Mouse (Mus musculus): ENCODE data around the gene Tshz2. TPM values are rescaled to one million over a fixed set of nuclear protein-coding genes. Genes with fewer than 3 reads are reported as not detected.

Tshz2 gene
- polyA plus RNA-seq, 1 experiment = 5.8 TPM

DNA sequence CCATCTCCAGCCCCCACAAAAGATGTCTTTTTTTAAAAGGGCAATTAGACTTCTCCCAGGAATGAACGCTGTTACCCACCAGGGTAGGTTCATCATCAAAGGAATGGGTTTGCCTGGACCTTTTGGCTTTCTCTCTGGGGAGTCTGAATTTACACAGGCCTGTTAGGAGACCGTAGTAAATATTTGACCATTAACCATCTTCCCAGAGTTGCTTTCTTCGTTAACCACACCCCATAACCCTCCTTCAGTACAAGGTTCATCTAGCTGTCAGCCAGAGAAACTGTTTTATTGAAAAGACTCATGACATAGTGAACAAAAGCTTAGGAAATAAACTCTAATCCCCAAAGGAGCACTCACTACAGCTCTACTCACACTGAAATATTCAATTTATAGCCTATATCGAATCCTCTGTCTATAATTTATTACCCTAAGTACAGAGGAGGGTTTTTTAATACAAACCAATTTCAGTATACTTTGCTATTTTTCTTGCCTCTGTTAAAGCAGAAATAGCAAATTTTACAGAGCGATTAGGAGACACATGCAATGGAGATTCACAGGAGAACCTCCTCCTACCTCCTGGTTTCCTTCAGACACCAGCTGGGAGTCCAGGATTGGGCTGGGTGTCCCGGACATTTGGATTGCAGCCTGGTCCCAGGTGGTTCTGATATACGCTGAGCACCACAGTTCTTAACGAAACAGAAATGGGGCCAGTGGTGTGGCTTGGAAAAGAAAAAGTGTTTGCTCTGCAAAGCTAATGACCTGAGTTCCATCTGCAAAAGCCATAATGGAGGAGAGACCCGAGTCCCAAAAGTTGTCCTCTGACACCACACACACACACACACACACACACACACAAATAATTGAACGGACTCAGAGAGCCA lies 459.0 kb downstream of the Tshz2 start:
- Histone ChIP-seq H3K27me3 (ENCODE audit: control insufficient read depth, insufficient read depth, low read length) (no peaks in the 10 kb centered on the region), H3K4me3 (ENCODE audit: extremely low read depth, insufficient read depth, insufficient read length) (no peak overlapping the region), H3K27ac (ENCODE audit: insufficient read depth, low read length) (no peak overlapping the region), H3K36me3 (ENCODE audit: control insufficient read depth, insufficient read depth, low read length) (no peaks in the 10 kb centered on the region), H3K4me1 (ENCODE audit: control insufficient read depth, insufficient read depth, insufficient read length) (no peaks in the 10 kb centered on the region)
- no peak for DNase-seq (ENCODE audit: low read depth in 1 of 2, low spot score in 2 of 2)
- 84% methylated on average over 10 of the region's 10 CpGs for WGBS
- no peak for TF ChIP-seq CTCF (IDR thresholded peaks at IDR 0.05; ENCODE audit: extremely low read depth, insufficient read depth, insufficient read length, insufficient replicate concordance)
- no peak for TF ChIP-seq POLR2A (IDR thresholded peaks at IDR 0.05; ENCODE audit: low read depth, low read length)

DNA sequence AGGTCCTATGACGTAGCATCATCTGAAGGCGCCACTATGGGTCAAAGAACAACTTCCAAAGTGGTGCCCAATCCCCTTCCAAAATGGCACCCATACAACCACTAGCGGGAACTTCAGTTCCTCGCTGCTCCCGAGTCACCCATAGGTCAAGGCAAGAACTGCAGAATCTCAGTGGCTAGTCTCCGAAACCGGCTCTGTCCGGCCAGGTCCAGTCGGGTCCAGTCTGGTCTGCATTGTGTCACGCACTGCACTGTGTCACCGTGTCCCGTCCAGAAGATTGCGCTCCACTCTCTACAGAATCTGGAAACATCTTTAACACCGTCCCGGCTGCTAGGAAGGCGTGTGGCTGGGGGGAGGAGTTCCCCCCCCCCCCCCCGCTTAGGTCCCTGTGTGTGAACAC lies 461.4 kb downstream of the Tshz2 start:
- no peak for DNase-seq (ENCODE audit: low read depth in 1 of 2, low spot score in 2 of 2)
- WGBS = 93% methylated on average over 17 of the region's 17 CpGs
- no peaks in the 10 kb centered on the region for H3K27me3 ChIP-seq (ENCODE audit: control insufficient read depth, insufficient read depth, low read length)
- no peak overlapping the region for H3K27ac ChIP-seq (ENCODE audit: insufficient read depth, low read length)
- H3K4me1 ChIP-seq (ENCODE audit: control insufficient read depth, insufficient read depth, insufficient read length) = no peaks in the 10 kb centered on the region
- H3K4me3 ChIP-seq (ENCODE audit: extremely low read depth, insufficient read depth, insufficient read length) = no peak overlapping the region
- H3K36me3 ChIP-seq (ENCODE audit: control insufficient read depth, insufficient read depth, low read length) = no peaks in the 10 kb centered on the region
- no peak for TF ChIP-seq POLR2A (IDR thresholded peaks at IDR 0.05; ENCODE audit: low read depth, low read length)
- TF ChIP-seq CTCF (IDR thresholded peaks at IDR 0.05; ENCODE audit: extremely low read depth, insufficient read depth, insufficient read length, insufficient replicate concordance) = no peak

DNA sequence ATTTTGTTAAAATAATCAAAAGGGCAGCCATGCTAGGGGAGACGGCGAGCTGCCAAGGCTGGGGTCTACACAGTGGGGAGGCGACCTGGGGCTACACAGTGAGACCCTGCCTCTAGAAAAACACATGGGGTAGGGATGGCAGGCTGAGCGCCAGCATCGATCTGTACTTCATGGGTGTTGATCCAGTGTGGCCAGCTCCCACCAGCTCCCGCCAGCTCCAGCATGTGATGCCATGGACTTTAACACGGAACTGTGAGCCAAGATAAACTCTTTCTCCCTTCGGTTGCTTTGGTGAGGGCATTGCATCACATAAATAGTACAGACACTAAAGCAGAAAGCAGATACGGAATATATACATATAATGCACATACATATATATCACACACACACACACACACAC lies 462.1 kb downstream of the Tshz2 start:
- Histone ChIP-seq H3K27ac (ENCODE audit: insufficient read depth, low read length) (no peak overlapping the region), H3K27me3 (ENCODE audit: control insufficient read depth, insufficient read depth, low read length) (no peaks in the 10 kb centered on the region), H3K4me3 (ENCODE audit: extremely low read depth, insufficient read depth, insufficient read length) (no peak overlapping the region), H3K4me1 (ENCODE audit: control insufficient read depth, insufficient read depth, insufficient read length) (no peaks in the 10 kb centered on the region), H3K36me3 (ENCODE audit: control insufficient read depth, insufficient read depth, low read length) (no peaks in the 10 kb centered on the region)
- TF ChIP-seq POLR2A (IDR thresholded peaks at IDR 0.05; ENCODE audit: low read depth, low read length) (no peak), CTCF (IDR thresholded peaks at IDR 0.05; ENCODE audit: extremely low read depth, insufficient read depth, insufficient read length, insufficient replicate concordance) (no peak)
- 95% methylated on average over 9 of the region's 9 CpGs for WGBS
- no peak for DNase-seq (ENCODE audit: low read depth in 1 of 2, low spot score in 2 of 2)

DNA sequence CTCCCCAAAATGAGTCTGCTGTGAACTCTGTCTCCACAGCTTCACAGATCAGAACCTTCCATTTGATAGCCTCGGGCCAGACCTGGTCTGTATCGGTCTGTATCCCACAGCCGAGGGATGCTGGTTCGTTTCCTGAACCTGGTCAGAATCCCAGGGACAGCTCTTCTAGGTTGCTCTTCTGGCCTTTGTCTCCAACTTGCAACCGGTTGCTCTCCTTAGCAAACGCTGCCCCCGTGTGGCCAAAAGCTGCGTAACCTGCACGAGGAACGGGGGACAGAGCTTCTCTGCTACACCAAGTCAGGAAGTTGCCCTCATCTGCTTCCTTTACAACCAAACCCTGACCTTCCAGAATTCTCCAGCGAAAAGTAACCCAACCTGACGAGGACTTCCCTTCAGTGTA lies 468.3 kb downstream of the Tshz2 start:
- peak; percentile 54 to 89 for DNase-seq (ENCODE audit: low read depth in 1 of 2, low spot score in 2 of 2)
- Histone ChIP-seq H3K36me3 (ENCODE audit: control insufficient read depth, insufficient read depth, low read length) (no peaks in the 10 kb centered on the region), H3K4me1 (ENCODE audit: control insufficient read depth, insufficient read depth, insufficient read length) (peaks cover 4% of the 10 kb centered on the region; the same call in 1 of the 2 replicates), H3K27me3 (ENCODE audit: control insufficient read depth, insufficient read depth, low read length) (no peaks in the 10 kb centered on the region), H3K27ac (ENCODE audit: insufficient read depth, low read length) (no peak overlapping the region), H3K4me3 (ENCODE audit: extremely low read depth, insufficient read depth, insufficient read length) (no peak overlapping the region)
- TF ChIP-seq CTCF (IDR thresholded peaks at IDR 0.05; ENCODE audit: extremely low read depth, insufficient read depth, insufficient read length, insufficient replicate concordance) (peak; percentile 99), POLR2A (IDR thresholded peaks at IDR 0.05; ENCODE audit: low read depth, low read length) (no peak)
- 1% methylated on average over 12 of the region's 12 CpGs for WGBS

DNA sequence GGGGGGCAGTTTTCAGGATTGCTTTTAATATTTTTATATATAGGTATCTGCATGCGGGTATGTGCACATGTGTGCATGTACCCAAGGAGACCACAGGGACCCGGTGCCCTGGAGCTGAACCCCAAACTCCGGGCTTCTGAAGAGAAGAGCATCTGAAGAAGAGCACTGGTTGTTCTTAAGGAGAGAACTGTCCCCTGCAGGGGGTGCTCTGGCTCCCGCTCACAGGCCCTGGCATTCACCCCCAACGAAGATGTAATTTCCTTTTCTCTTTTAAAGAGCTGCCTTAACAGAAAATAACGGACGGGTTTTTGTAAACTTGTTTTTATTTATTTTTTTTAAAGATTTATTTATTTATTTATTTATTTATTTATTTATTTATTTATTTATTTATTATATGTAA lies 469.1 kb downstream of the Tshz2 start:
- Histone ChIP-seq H3K27me3 (ENCODE audit: control insufficient read depth, insufficient read depth, low read length) (no peaks in the 10 kb centered on the region), H3K4me3 (ENCODE audit: extremely low read depth, insufficient read depth, insufficient read length) (no peak overlapping the region), H3K36me3 (ENCODE audit: control insufficient read depth, insufficient read depth, low read length) (0 out of 2 replicates have a peak, but pooled peaks cover 2% of the 10 kb centered on the region), H3K4me1 (ENCODE audit: control insufficient read depth, insufficient read depth, insufficient read length) (peaks cover 4% of the 10 kb centered on the region; the same call in 1 of the 2 replicates), H3K27ac (ENCODE audit: insufficient read depth, low read length) (no peak overlapping the region)
- no peak for TF ChIP-seq CTCF (IDR thresholded peaks at IDR 0.05; ENCODE audit: extremely low read depth, insufficient read depth, insufficient read length, insufficient replicate concordance)
- TF ChIP-seq POLR2A (IDR thresholded peaks at IDR 0.05; ENCODE audit: low read depth, low read length) = no peak
- WGBS = 57% methylated on average over 7 of the region's 7 CpGs
- DNase-seq (ENCODE audit: low read depth in 1 of 2, low spot score in 2 of 2) = no peak

DNA sequence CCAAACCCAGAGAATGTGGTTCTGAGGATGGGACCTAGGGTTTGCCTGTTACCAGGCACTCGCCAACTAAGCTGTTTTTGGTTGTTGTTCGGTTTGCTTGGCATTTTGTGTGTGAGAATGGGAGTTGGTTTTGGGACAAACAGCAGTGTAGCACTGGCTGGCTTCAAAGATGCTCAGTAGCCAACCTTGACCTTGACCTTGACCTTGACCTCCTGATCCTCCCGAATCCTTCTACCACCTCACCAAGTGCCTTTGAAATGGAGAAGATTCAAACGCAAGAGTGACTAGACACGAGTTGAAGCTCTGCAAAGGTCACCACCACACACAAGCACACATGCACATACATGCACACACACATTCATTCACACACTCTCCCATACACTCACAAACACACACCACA lies 470.5 kb downstream of the Tshz2 start:
- H3K27ac ChIP-seq (ENCODE audit: insufficient read depth, low read length) = no peak overlapping the region
- 85% methylated on average over 5 of the region's 5 CpGs for WGBS

DNA sequence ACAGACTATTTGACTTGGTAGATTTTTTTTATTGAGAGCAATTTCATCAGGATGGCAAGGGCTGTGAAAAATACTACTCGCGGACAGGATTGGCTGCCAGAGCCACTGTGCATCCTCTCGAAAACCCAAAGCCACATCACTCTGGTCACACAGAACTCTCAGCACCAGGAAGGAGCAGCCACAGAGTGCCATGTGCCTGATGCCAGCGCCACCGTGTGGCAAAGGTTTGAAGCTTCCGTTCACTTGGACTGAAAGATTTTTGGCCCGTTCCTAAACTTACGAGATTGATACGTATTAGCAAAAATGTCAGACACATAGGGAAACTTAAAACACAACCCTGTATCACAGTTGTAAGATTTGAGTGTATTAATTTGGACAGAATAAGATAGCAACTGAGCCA lies 471.0 kb downstream of the Tshz2 start:
- Histone ChIP-seq H3K27ac (ENCODE audit: insufficient read depth, low read length) (no peak overlapping the region), H3K36me3 (ENCODE audit: control insufficient read depth, insufficient read depth, low read length) (peaks cover 4% of the 10 kb centered on the region; the same call in 1 of the 2 replicates), H3K27me3 (ENCODE audit: control insufficient read depth, insufficient read depth, low read length) (no peaks in the 10 kb centered on the region), H3K4me3 (ENCODE audit: extremely low read depth, insufficient read depth, insufficient read length) (no peak overlapping the region), H3K4me1 (ENCODE audit: control insufficient read depth, insufficient read depth, insufficient read length) (peaks cover 4% of the 10 kb centered on the region; the same call in 1 of the 2 replicates)
- peak; percentile 25 to 59 for DNase-seq (ENCODE audit: low read depth in 1 of 2, low spot score in 2 of 2)
- TF ChIP-seq CTCF (IDR thresholded peaks at IDR 0.05; ENCODE audit: extremely low read depth, insufficient read depth, insufficient read length, insufficient replicate concordance) (peak; percentile 87; the same call in 1 of the 2 replicates), POLR2A (IDR thresholded peaks at IDR 0.05; ENCODE audit: low read depth, low read length) (no peak)
- 17% methylated on average over 9 of the region's 9 CpGs for WGBS

More for the DNA sequence above, 470.5 kb downstream of the Tshz2 start:
- Histone ChIP-seq H3K4me1 (ENCODE audit: control insufficient read depth, insufficient read depth, insufficient read length) (peaks cover 4% of the 10 kb centered on the region; the same call in 1 of the 2 replicates), H3K27me3 (ENCODE audit: control insufficient read depth, insufficient read depth, low read length) (no peaks in the 10 kb centered on the region), H3K4me3 (ENCODE audit: extremely low read depth, insufficient read depth, insufficient read length) (no peak overlapping the region), H3K36me3 (ENCODE audit: control insufficient read depth, insufficient read depth, low read length) (0 out of 2 replicates have a peak, but pooled peaks cover 2% of the 10 kb centered on the region)
- DNase-seq (ENCODE audit: low read depth in 1 of 2, low spot score in 2 of 2) = no peak
- no peak for TF ChIP-seq POLR2A (IDR thresholded peaks at IDR 0.05; ENCODE audit: low read depth, low read length)
- no peak for TF ChIP-seq CTCF (IDR thresholded peaks at IDR 0.05; ENCODE audit: extremely low read depth, insufficient read depth, insufficient read length, insufficient replicate concordance)

Measured in spleen, adult 2 months (tissue).